Mouse (Mus musculus): ENCODE results near the gene Pabpc1l.

GRCm38 (mm10) chr2:163994654-163994976 is 30.6 kb upstream of the Pabpc1l start, which contains the start of gene Ywhab:
- TF ChIP-seq POLR2A (IDR thresholded peaks at IDR 0.05; ENCODE audit: insufficient read length, low read depth) = no peak
- TF ChIP-seq USF1 (IDR thresholded peaks at IDR 0.05; ENCODE audit: low read depth) = no peak
- no peak for TF ChIP-seq POLR2AphosphoS2 (IDR thresholded peaks at IDR 0.05; ENCODE audit: insufficient read length, low read depth)
- TF ChIP-seq SRF (IDR thresholded peaks at IDR 0.05; ENCODE audit: control insufficient read depth, insufficient read length, low read depth) = no peak
- no peak for TF ChIP-seq MAX (IDR thresholded peaks at IDR 0.05; ENCODE audit: low read depth)
- TF ChIP-seq TCF12 (IDR thresholded peaks at IDR 0.05; ENCODE audit: insufficient read depth, poor library complexity, severe bottlenecking) = no peak
- no peak for TF ChIP-seq E2F4 (IDR thresholded peaks at IDR 0.05; ENCODE audit: insufficient read depth)
- TF ChIP-seq MYOD1 (IDR thresholded peaks at IDR 0.05; ENCODE audit: control insufficient read depth in 1 of 3, insufficient read length in 2 of 3, low read depth in 2 of 3) = no peak
- no peak for TF ChIP-seq MYOG (IDR thresholded peaks at IDR 0.05; ENCODE audit: control insufficient read depth in 1 of 3, insufficient read depth in 1 of 3, insufficient read length in 2 of 3, low read depth in 2 of 3)
- TF ChIP-seq CEBPB (IDR thresholded peaks at IDR 0.05; ENCODE audit: insufficient read depth, poor library complexity, severe bottlenecking) = no peak

All from myocyte (in vitro differentiated cells).